Mouse (Mus musculus) v-Abl transformed pro-B cells (cell line): Measurements from ENCODE around the gene Arpc5.
"Not testable (repeated sequence)": the region's sequence is repeated elsewhere in the genome, so short reads cannot be mapped to it uniquely, and the experiment has no call there.

Experiments
- in situ Hi-C, 2 experiments: fragments of 400-800 bp; cut with MboI; formaldehyde crosslinking; loops; one replicate each; pipeline ENCODE4 v1.15.1; 2025; ENCODE audit not compliant: unreplicated experiment in 2 of 2

Gene Arpc5

DNA sequence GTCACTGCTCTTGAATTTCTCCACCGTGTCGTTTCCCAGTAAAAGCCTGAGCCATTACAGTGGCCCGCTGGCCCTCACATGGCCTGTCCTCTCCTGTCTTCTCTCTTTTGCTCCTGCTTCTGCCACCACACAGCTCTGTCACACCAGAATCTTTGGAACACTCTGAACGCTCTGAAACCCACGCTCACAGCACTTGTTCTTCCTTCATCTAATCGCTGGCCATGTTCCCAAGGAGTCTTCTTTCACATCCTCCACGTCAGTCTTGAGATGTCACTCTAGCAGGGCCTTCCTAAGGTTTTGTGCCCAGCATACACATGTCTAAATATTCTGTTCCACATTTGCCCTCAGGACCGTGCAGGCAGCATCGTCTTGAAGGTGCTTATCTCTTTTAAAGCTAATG, 4.7 kb downstream of the Arpc5 start:
- in situ Hi-C loops, result no loop called here

DNA sequence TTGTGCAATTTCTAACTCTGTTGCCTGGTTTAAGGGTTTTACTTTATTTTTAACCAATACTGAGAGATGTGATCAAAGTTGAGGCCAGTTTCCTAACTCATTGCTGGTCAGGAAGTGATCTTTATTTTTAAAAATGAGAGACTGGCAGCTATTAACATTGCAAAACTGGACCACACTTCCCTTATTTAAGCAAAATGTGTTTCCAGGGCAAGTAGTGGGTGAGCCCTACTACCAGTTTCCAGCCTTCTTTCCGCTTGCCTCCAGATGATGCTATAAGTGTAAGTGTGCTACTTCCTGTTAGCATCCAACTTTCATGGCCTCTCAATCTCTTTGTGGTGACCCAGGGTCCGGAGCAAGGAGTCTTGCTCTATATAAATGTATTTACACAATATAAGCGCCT, 8.3 kb downstream of the Arpc5 start:
- in situ Hi-C loops, result not testable (repeated sequence)

DNA sequence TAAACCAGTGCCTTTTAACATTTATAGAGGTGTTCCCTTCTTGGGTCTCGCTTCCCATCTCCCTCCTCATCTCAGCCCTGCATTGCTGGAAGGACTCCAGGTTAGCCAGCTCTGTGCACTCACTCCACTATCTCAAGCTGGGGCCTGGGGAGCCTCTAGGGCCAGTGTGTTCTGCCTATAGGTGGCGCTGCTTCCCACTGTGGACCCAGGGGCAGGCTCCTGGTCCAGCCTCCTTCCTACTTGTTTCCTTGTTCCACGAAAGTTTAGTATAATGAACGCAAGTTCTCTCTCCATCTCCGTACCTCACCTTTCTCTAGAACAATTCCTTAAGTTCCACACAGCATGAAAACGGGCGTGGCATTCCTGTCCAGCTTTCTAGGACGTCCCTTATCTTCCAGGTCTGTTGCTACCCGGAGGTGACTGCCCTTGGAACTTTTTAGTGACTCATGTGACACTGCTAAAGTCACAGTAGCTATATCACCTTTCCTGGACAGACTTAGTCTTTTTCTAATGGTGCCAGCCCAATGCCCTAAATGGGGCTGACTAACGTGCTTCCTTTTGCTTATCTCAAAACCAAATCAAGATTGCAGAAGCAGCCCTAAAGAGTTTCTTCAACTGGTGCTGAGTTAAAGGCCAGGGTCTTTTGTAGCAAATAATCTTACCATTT, 12.9 kb downstream of the Arpc5 start:
- in situ Hi-C loops, result loop anchor here in 1 of 2 experiments (25.0 kb wide), 2 partner anchors 458 to 683 kb away; no protein-coding TSS in a partner anchor

DNA sequence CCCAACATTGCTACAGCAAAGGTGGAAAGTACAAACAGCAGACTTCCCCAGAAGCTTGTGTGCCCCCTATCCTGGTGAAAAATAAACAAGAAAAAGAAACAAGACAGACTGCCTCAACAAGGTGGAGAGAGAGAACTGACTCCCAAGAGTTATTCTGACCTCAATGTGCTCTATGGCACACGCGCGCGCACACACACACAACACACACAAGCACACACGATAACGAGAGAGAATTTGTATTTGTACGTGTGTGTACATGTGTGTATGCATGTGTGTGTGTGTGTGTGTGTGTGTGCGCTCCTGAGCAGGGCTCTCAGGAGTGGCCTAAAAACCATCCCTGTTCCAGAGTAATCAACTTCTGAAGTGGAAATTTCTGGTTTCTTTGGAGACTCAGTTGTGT, 18.3 kb downstream of the Arpc5 start:
- in situ Hi-C loops, result loop anchor here (5.0 to 25.0 kb wide), 5 partner anchors 308 to 678 kb away; no protein-coding TSS in a partner anchor

DNA sequence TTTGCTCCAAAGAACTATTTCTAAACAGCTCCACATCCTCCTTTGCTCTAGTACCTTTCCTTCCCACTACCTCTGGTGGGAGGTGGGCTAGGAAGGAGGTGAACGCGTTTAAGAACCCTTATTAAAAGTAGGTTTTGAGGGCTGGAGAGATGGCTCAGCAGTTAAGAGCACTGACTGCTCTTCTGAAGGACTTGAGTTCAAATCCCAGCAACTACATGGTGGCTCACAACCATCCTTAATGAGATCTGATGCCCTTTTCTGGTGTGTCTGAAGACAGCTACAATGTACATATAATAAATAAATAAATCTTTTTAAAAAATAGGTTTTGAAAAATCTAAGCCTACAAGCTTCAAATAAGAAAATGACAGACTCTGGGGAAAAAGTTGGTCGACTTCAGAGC, 19.1 kb downstream of the Arpc5 start:
- in situ Hi-C loops, result loop anchor here (5.0 to 25.0 kb wide), 5 partner anchors 307 to 677 kb away; no protein-coding TSS in a partner anchor

DNA sequence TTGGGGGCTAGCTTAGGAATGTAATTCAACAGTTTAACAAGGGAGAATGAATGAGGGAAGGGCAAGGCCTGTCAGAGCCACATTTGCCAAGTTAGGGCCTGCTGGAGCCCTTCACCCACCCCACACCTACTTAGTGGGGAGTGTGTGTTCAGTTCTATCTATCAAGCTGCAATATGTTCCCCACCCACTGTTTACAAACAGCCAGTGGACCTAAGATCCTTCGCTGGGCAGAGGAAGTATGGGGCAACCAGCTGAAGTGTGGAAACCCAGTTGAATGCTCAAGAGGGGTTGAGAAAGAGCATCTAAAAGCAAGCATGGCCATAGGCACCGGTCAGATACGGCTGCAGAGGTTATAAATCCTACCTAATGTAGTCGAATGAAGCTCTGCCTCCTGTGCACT, 20.6 kb downstream of the Arpc5 start:
- in situ Hi-C loops, result loop anchor here (5.0 to 25.0 kb wide), 5 partner anchors 305 to 675 kb away; no protein-coding TSS in a partner anchor

DNA sequence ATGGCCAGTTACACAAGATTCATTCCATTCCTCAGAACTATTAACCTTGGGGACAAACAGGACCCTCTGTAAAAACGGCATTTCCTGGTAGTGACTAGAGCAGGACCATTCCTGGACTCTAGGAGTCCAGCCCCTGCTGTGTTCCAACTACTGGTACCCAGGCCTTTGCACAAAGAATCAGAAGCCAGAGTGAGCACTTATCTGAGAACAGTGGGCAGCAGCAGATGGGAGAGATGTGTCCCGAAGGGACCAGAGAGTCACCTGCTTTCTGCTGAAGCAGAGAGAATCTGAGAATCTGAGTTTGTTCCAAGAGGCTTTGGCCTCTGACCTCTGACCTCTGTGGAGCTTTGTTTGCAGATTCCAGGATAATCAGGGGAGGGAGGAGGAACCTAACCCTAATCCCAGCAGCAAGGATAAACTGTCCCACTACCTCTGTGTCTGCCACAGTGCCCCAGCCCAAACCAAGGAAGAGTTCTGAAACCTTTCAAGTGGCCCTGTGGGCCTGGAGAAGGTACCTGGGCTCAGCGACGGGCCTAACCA, 21.8 kb downstream of the Arpc5 start:
- in situ Hi-C loops, result loop anchor here (5.0 to 25.0 kb wide), 5 partner anchors 304 to 674 kb away; no protein-coding TSS in a partner anchor

DNA sequence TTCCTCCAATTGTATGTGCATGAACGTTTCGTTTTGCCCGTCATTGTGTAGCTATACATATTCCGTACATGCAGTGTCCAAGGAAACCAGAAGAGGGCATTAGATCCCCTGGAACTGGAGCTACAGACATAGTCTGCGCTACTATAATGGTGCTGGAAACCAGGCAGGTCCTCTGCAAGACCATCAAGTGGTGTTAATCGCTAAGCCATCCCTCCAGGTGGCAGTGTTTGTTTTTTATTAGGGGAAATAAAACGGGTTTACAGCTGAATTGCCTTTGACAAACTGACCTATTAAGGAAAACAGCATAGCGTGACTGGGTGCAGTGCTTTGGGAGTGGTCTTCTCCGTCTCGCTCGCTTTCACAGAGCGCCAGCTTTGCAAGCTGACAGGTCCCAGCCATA, 23.9 kb downstream of the Arpc5 start:
- in situ Hi-C loops, result loop anchor here (5.0 to 25.0 kb wide), 6 partner anchors 42 to 672 kb away; partner anchors contain the start of gene Smg7 (in 1 of the 2)

DNA sequence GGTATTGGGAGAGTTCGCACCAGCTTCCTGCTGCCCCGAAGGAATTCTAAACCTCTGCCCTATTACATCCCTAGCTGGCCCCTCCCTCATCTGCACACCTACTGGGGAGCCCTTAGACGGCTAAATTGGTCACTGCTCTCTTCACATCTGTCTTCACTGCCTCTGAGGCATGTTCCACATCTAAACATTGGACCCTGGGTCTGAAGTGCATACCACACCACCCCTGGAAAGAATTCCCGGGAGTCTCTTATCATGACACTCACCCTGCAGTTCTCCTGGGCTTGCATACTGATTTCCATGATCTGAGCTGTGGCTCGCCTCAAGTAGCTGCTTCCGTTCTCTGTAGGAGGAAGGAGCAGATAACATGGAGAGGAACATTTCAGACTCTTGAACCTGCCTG, 24.5 kb downstream of the Arpc5 start:
- in situ Hi-C loops, result loop anchor here (5.0 to 25.0 kb wide), 6 partner anchors 41 to 671 kb away; partner anchors contain the start of gene Smg7 (in 1 of the 2)

DNA sequence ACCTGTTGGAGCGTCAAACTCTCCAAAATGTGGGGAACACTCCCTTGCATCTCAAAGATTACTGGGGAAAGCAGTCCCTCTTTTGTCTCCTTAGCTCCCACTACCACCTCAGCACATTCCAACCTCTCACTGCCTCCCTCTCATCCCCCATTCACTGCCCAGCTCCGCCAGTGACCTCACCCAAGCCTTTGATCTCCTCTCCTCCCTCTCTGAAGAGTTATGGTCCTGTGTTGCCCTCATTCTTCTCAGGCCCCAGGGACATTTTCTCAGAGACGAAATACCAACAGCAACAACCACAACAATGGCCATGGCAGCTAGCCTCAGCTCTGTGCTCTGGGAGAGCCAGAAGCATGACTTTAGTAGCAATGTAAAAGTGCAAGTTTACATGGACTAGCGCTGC, 24.9 kb downstream of the Arpc5 start:
- in situ Hi-C loops, result loop anchor here (5.0 to 25.0 kb wide), 6 partner anchors 41 to 671 kb away; partner anchors contain the start of gene Smg7 (in 1 of the 2)

DNA sequence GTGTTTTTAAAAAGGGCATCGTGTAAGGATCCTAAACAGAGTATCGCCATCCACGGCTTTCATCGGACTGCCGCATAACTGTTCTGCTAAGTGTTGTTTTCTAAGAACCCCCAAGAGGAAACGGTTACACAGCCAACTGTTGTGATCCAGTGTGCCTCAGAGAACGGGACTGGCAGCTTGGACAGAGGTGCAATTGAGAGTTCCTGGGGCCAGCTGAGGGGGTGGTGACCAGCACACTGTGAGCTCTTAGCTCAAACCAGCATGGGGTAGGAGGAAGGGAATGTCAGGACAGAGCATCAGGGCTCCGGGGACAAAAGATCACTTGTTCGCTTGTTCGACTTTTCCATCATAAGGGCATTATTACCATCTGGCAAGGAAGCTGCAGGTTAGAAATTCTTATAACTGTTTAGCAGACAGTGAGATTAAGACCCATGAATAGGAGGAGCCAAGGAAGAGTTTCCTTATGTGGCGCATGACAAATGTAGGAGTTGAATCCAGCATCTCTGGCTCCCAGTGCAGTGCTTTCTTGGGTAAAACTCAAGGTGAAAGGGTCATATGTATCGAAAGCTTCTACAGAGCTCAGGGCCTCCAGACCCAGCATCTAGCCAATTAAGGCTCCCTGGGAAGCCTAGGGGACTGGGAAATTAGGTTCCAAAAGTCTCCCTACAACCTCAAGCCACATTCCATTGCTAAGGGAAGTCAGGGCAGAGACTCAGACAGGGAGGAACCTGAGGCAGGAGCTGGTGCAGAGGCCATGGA, 26.6 kb downstream of the Arpc5 start:
- in situ Hi-C loops, result loop anchor here (5.0 to 25.0 kb wide), 6 partner anchors 39 to 669 kb away; partner anchors contain the start of gene Smg7 (in 1 of the 2)

DNA sequence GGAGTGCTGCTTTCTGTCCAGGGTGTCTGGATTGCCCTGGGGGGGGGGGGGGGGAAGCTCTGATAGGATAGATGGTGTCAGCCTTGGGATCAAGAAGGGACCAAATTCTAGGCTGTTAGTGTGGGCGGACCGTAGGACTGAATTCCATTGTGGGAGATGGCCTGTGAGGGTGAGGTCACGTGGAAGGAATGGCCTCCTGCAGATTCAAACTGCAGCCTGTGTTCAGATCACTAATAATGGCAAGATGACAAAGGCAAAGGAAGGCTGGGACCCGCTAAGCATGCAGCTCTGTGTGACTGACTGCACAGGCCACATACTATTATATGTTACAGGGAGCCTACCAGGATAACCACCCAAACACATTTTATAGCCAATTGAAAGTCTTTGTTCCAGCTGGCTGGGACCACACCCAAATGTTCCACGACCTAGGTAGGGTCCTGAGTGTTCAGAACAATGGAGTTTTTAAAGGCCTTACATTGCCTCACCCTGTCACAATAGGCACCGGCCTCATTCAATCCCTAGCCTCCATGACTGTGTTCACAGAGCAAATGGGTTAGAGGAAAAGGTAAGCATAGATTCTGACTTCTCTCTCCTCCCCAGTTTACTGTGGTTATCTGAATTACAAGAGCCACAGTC, 27.3 kb downstream of the Arpc5 start:
- in situ Hi-C loops, result loop anchor here (5.0 to 25.0 kb wide), 6 partner anchors 39 to 669 kb away; partner anchors contain the start of gene Smg7 (in 1 of the 2)

DNA sequence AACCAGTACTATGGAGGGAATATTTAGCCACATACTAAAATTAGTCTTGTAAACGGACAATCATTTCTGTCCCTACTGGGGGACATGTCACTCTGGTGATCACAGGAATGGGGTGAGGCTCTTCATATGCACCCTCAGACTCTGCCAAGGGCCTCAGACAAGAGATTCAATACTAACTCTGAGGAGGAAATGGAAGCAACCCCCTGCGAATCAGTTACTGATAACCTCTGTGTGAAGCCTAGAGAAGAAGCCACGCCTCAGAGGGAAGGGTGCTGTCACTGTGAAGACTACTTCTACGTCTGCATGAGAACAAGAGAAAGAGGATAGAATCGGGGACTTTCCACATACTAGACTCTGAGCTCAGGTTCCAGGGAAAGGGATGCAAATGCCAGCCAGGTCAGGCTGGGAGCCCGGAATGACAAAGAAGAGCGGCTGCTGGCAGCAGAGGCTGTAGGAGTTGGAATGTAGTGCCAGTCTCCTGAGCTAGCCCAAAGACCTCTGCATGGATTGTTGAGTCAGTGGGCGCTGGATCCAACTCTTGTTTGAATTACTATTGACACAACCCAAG, 29.4 kb downstream of the Arpc5 start:
- in situ Hi-C loops, result loop anchor here (10.0 to 25.0 kb wide), 4 partner anchors 109 to 667 kb away; partner anchors contain the start of gene Smg7 (in 1 of the 2)

DNA sequence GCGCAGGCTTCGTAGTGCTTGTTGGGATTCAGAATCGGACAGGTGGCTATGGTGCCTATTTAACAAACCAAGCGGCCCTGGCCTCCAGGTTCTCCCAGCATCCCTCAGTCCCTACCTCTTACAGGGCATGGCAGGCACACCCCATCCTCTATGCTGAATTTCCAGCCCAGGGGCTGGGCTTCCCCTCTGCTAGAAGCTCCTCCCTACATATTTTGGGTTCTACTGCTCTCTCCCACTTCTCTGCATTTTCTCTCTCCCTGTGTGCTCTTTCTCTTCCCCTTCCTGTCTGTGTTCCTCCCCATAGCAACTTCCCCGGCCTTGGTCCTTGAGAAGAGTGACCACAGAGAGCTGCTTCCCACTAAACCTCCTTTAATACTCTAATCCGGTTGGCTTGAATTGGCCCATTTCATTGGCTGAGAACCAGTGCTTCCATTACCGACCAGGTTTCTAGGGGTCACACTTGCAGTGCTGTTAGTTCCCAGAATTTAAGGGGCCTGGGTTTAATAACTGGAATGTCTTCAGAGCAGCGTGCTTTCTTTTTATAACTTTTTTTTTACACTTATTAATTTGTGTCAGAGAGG, 30.4 kb downstream of the Arpc5 start:
- in situ Hi-C loops, result loop anchor here (10.0 to 25.0 kb wide), 4 partner anchors 108 to 666 kb away; partner anchors contain the start of gene Smg7 (in 1 of the 2)

DNA sequence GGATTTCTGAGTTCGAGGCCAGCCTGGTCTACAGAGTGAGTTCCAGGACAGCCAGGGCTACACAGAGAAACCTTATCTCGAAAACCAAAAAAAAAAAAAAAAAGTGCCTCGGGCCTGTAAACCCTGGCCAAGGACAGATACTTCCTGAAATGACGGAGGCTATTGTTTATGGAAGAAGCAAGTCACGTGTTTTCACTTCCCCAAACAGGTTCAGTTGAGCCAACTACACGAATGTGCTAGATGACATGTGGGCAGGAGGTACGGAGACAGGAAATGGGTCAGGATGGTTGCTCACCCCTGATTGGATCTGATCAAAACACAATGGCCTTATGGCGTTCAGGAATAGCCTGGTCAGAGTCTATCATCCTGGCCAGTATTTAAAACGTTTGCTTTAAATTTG, 31.8 kb downstream of the Arpc5 start:
- in situ Hi-C loops, result loop anchor here (10.0 to 25.0 kb wide), 4 partner anchors 107 to 664 kb away; partner anchors contain the start of gene Smg7 (in 1 of the 2)

DNA sequence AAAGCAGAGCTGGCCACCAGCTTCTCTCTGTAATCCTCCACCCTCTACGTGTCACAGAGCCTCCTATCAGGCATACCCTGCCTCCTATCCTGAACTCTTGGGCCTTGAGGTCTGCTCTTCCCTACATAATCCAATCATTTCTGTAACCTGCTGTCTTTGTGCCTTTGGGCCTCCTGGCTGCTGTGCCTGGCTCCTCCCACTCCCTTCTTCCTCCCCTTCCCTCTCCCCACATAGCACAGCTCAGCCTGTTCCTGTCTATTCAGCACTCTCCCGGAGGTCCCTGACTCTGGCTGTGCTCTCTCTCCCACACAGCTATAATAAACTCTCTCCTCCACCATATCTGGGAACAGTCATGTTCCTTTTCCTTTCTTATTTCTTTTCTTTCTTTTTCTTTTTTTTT, 33.6 kb downstream of the Arpc5 start, which contains the start of gene Ncf2:
Gene Ncf2 (plus strand): TSS at position 298 of the 400 bp plus-strand sequence.
- in situ Hi-C loops, result loop anchor here (10.0 to 25.0 kb wide), 4 partner anchors 105 to 662 kb away; partner anchors contain the start of gene Smg7 (in 1 of the 2)

DNA sequence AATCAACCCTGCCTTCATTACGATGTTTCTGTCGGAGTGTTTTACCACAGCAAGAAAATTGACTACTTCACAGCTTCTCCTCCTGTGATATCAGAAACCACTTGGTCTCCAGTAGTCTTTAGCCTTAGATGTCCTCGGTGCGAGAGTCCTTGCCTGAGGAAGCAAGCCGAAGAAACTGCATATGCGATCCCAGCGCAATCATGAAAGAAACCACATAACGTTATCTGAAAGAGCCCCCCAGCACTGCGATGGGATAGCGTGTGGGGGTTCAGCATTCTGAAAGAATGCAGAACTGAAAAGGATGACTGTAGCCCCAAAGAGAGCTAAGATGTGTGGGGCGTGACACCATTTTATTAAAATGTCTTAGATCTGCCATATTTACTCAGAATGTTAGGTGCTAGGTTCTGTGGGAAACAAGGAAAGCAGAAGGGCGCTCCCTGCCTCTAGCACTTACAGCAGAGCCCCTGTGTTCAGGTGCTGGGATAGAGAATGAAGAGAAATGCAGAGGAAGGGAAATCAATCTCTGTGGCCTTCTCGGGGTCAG, 34.4 kb downstream of the Arpc5 start:
- in situ Hi-C loops, result no loop called here

DNA sequence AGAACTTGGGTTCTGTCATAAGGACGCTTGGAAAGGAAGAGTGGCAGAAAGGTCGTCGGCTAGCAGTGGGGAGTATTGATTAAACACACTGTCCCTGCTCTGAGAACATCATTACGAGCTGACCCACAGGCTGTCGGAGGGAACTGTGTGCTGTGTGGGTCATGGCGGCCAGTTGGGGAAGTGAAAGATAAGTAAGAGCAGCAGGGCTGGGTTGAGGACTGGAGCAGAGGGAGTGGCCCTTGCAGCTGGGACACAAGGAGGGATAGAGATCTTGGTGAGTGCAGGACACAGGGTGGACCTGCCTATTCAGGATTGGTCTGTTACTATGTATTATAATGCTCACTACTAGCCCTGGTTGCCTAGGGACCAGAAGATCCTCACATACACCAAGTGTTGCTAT, 38.6 kb downstream of the Arpc5 start:
- in situ Hi-C loops, result no loop called here
